Mouse (Mus musculus) midbrain, embryonic 13.5 days (tissue): Measurements from ENCODE around the gene Zfp949. TPM values are rescaled to one million over a fixed set of nuclear protein-coding genes. Genes with fewer than 3 reads are reported as not detected.

Experiments
- ATAC-seq: fragments of 200-750 bp; cut with Nextera tagmentation; 2 replicates; pipeline ENCODE4 v1.8.0; 2017; ENCODE audit warnings: mild to moderate bottlenecking, moderate TSS enrichment, moderate library complexity
- H3K27ac ChIP-seq: fragments of 300-500 bp; sonication (generic); 2 replicates; pipeline ENCODE4 v1.5.1; 2015; ENCODE audit warnings: inconsistent platforms, mild to moderate bottlenecking, moderate library complexity
- H3K27me3 ChIP-seq: fragments of 300-500 bp; sonication (generic); 2 replicates; pipeline ENCODE4 v1.6.1; 2015; ENCODE audit warnings: mild to moderate bottlenecking, inconsistent platforms
- H3K36me3 ChIP-seq: fragments of 300-500 bp; sonication (generic); 2 replicates; pipeline ENCODE4 v1.6.1; 2015; ENCODE audit warnings: mild to moderate bottlenecking, inconsistent platforms
- H3K4me1 ChIP-seq: fragments of 300-500 bp; sonication (generic); replicated peaks from 2 replicates; pipeline ENCODE4 v1.6.1; 2015; ENCODE audit warnings: inconsistent platforms
- H3K4me2 ChIP-seq: fragments of 300-500 bp; sonication (generic); replicated peaks from 2 replicates; pipeline ENCODE4 v1.6.1; 2015; ENCODE audit warnings: moderate library complexity, mild to moderate bottlenecking, inconsistent platforms
- H3K4me3 ChIP-seq: fragments of 300-500 bp; sonication (generic); replicated peaks from 2 replicates; pipeline ENCODE4 v1.5.1; 2015; ENCODE audit warnings: mild to moderate bottlenecking, inconsistent platforms
- H3K9ac ChIP-seq: fragments of 300-500 bp; sonication (generic); replicated peaks from 2 replicates; pipeline ENCODE4 v1.6.1; 2015; ENCODE audit warnings: mild to moderate bottlenecking, inconsistent platforms
- H3K9me3 ChIP-seq: fragments of 300-500 bp; sonication (generic); 2 replicates; pipeline ENCODE4 v1.6.1; 2016; ENCODE audit warnings: mild to moderate bottlenecking, inconsistent platforms
- WGBS: fragments of 180-500 bp; shearing (Covaris S2); methylation state at CpG from one replicate; pipeline ENCODE4 v1.1.7; 2015; 5-methylcytosine and 5-hydroxymethylcytosine counted together
- polyA plus RNA-seq: library from polyadenylated mRNA; unstranded; fragments of >200 nt; fragmentation: Nextera tagmentation; extraction: Ambion mirVana; gene quantifications from 2 replicates; pipeline ENCODE4 v1.2.1, GENCODE M21; 2015

The Zfp949 gene
- polyA plus RNA-seq, 1 experiment from 2014 or later = 18.5 TPM

DNA sequence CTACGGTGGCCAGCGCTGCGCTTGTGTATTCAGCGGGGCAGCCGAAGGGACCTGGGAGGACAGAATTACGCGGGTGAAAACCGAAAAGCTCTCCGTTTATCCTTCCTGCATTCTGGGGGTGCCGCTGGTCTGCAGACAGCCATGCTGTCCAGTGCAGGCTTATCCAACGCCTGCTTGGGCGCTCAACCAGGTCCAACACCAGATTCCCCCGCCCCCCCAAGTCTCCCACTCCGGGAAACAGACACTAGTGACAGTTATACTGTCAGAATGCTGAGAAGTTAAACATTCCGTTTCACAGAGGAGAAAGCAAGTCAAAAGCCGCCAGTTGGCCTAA is 24.5 kb upstream of the Zfp949 start:
- peaks cover 26% of the 10 kb centered on the region for H3K4me1 ChIP-seq
- peak overlapping the region; percentile 79 for H3K27ac ChIP-seq
- WGBS = under 1% methylated on average over 16 of the region's 16 CpGs
- H3K9ac ChIP-seq = peak overlapping the region; percentile 68
- peak overlapping the region; percentile 75 for H3K4me2 ChIP-seq
- peak overlapping the region; percentile 90 for H3K4me3 ChIP-seq
- ATAC-seq = no peak; the same call in 1 of the 2 replicates
- 0 out of 2 replicates have a peak, but pooled peaks cover 3% of the 10 kb centered on the region for H3K27me3 ChIP-seq
- peaks cover 17% of the 10 kb centered on the region for H3K36me3 ChIP-seq
- no peaks in the 10 kb centered on the region for H3K9me3 ChIP-seq

DNA sequence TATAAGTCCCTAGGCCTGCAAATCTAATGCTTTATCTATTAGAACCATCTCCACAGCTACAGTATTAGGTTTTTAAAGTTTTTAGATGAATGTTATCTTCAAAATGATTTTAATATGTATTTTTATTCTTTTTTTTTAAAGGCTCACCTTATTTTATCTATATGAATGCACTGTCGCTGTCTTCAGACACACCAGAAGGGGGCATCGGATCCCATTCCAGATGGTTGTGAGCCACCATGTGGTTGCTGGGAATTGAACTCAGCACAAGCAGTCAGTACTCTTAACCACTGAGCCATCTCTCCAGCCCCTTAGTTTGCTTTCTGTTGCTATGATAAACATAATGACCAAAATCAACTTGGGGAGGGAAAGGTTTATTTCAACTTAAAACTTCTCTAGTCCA is 23.5 kb upstream of the Zfp949 start:
- H3K4me3 ChIP-seq = no peak overlapping the region
- H3K4me2 ChIP-seq = no peak overlapping the region
- WGBS = 96% methylated on average over 2 of the region's 2 CpGs
- 0 out of 2 replicates have a peak, but pooled peaks cover 3% of the 10 kb centered on the region for H3K27me3 ChIP-seq
- no peak overlapping the region for H3K9ac ChIP-seq
- H3K9me3 ChIP-seq = no peaks in the 10 kb centered on the region
- H3K27ac ChIP-seq = no peak overlapping the region
- peaks cover 22% of the 10 kb centered on the region for H3K4me1 ChIP-seq
- no peak for ATAC-seq
- peaks cover 17% of the 10 kb centered on the region for H3K36me3 ChIP-seq

DNA sequence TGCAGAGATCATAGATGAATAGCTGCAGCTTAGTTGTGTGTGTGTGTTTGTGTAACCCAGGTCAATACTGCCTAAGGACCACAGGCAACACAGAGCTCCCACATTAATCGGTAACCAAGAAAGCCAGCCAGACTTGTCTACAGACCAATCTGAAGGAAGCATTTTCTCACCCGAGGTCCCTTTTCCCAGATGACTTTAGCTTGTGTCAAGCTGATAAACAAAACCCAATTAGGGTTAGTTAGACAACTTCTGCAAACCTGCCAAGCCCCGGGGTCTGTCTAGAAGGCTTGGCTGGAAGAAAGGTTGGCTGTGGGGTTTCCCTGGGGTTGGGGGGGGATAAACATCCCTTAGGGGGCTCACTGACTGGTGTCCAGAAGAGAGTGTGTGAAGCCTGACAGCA is 23.0 kb upstream of the Zfp949 start:
- no peak overlapping the region for H3K4me3 ChIP-seq
- ATAC-seq = no peak
- WGBS = 88% methylated on average over 3 of the region's 3 CpGs

DNA sequence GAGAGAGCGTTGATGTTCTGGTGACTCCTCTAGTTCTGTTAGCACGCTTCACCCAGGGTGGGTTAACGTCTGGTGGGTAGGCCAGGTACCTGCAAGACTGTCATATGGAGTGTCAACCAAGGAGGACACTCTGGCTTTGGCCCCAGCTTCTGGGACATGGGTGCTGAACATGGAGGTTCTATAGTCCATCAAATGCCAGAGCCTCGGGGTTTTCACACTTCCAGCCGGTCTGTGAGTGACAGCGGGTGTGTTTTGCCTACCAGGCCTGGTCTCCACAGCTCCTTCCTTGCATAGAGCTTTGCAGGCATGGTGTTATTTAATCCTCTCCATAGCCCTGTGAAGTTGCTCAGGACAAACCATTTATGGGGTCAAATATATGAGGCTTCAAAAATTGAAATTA is 22.5 kb upstream of the Zfp949 start:
- Histone ChIP-seq H3K36me3 (peaks cover 9% of the 10 kb centered on the region), H3K9me3 (no peaks in the 10 kb centered on the region), H3K27ac (no peak overlapping the region), H3K4me1 (peaks cover 12% of the 10 kb centered on the region), H3K9ac (no peak overlapping the region), H3K4me2 (no peak overlapping the region), H3K27me3 (0 out of 2 replicates have a peak, but pooled peaks cover 3% of the 10 kb centered on the region), H3K4me3 (no peak overlapping the region)
- no peak for ATAC-seq
- 89% methylated on average over 6 of the region's 6 CpGs for WGBS

More for the DNA sequence above, 23.0 kb upstream of the Zfp949 start:
- no peaks in the 10 kb centered on the region for H3K9me3 ChIP-seq
- peaks cover 18% of the 10 kb centered on the region for H3K4me1 ChIP-seq
- no peak overlapping the region for H3K27ac ChIP-seq
- peaks cover 14% of the 10 kb centered on the region for H3K36me3 ChIP-seq
- 0 out of 2 replicates have a peak, but pooled peaks cover 3% of the 10 kb centered on the region for H3K27me3 ChIP-seq
- no peak overlapping the region for H3K9ac ChIP-seq
- H3K4me2 ChIP-seq = no peak overlapping the region

DNA sequence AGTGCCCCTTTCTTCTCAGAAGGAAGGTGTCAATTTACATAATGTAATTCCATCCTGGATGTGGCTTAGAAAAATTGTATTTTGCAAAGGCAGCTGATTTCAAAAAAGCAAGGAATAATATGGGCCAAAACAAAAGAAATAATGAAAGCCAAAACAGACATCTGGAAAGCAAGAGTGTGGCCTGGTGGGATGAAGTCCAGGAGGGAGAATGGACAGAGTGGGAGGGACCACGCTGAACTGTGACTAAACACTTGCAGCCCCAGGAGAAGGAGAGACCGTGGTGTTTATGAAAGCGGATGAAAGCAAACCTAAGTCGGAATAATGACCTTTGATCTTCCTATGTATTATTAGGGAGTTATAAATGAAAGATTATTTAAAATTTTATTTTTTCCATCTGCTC is 19.9 kb upstream of the Zfp949 start:
- peaks cover 3% of the 10 kb centered on the region for H3K4me1 ChIP-seq
- H3K4me2 ChIP-seq = no peak overlapping the region
- H3K27ac ChIP-seq = no peak overlapping the region
- H3K9ac ChIP-seq = no peak overlapping the region
- no peaks in the 10 kb centered on the region for H3K36me3 ChIP-seq
- H3K4me3 ChIP-seq = no peak overlapping the region
- WGBS = 88% methylated on average over 4 of the region's 4 CpGs
- no peak for ATAC-seq
- H3K9me3 ChIP-seq = no peaks in the 10 kb centered on the region
- H3K27me3 ChIP-seq = 0 out of 2 replicates have a peak, but pooled peaks cover 3% of the 10 kb centered on the region

DNA sequence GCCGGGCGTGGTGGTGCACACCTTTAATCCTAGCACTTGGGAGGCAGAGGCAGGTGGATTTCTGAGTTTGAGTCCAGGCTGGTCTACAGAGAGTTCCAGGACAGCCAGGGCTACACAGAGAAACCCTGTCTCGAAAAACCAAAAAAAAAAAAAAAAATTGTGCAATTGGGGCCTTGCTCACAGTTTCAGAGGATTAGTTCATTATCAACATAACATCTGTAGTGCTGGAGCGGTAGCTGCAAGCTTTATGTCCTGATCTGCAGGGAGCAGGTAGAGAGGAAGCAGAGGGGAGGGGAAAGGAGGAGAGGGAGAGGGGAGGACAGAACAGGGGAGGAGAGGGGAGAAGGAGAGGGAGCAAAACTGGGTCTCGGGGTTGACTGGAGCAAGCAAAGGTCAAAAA is 19.1 kb upstream of the Zfp949 start:
- no peak overlapping the region for H3K4me3 ChIP-seq
- no peaks in the 10 kb centered on the region for H3K36me3 ChIP-seq
- H3K9me3 ChIP-seq = no peaks in the 10 kb centered on the region
- no peak overlapping the region for H3K4me2 ChIP-seq
- no peak for ATAC-seq
- H3K27me3 ChIP-seq = 0 out of 2 replicates have a peak, but pooled peaks cover 3% of the 10 kb centered on the region
- H3K9ac ChIP-seq = no peak overlapping the region
- H3K27ac ChIP-seq = no peak overlapping the region
- no peaks in the 10 kb centered on the region for H3K4me1 ChIP-seq
- 77% methylated on average over 5 of the region's 5 CpGs for WGBS

DNA sequence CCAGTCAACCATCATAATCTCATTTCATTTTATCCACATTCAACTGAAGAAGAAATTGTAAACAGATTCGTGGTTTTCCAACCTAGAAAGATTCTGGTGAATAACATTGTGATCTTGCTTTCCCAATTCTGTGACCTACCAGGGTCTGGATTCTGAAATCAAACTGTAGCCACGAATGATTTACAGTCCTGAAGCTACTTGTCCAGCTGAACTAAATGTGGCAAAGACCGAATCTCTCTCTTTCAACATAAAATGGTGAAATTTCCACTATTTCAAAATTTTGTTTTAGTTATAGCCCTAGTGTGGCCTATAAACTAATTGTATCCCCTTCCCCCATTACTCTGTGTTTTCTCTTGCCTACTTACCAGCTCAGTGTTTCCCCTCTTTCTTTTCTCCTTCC is 18.2 kb upstream of the Zfp949 start:
- 0 out of 2 replicates have a peak, but pooled peaks cover 3% of the 10 kb centered on the region for H3K27me3 ChIP-seq
- WGBS = 90% methylated on average over 3 of the region's 3 CpGs

DNA sequence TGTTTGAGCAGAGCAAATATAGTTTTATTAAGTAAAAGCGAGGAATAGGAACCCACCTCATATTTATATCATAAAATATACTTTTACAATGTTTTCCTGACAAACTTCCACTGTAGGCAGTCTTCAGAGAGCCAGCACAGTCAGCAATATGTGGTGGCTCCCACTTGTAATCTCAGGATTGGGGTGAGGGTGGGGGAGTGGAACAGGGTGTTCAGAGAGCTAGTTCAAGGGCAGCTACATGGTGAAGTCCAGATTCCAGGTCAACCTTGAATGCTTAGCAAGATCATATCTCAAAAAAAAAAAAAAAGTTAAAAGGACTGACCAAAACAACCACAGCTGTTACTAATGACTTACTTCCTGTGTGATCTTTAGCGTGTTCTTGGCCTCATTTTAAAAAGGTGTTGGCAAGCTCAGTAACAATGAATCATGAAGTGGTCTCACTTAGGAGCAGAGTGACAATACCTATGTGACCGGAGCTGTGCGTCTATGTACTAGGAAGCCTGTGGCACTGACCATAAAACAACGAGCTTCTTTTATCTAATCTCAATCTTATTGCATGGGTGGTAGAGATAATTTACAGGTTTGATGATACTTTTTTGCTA is 17.7 kb upstream of the Zfp949 start:
- no peak overlapping the region for H3K9ac ChIP-seq
- no peak overlapping the region for H3K4me2 ChIP-seq
- 91% methylated on average over 5 of the region's 5 CpGs for WGBS
- H3K27me3 ChIP-seq = 0 out of 2 replicates have a peak, but pooled peaks cover 2% of the 10 kb centered on the region
- no peak overlapping the region for H3K4me3 ChIP-seq
- no peak for ATAC-seq
- no peaks in the 10 kb centered on the region for H3K9me3 ChIP-seq
- H3K36me3 ChIP-seq = no peaks in the 10 kb centered on the region
- no peak overlapping the region for H3K27ac ChIP-seq
- H3K4me1 ChIP-seq = no peaks in the 10 kb centered on the region

More for the DNA sequence above, 18.2 kb upstream of the Zfp949 start:
- no peak for ATAC-seq
- Histone ChIP-seq H3K36me3 (no peaks in the 10 kb centered on the region), H3K4me2 (no peak overlapping the region), H3K9ac (no peak overlapping the region), H3K27ac (no peak overlapping the region), H3K4me3 (no peak overlapping the region), H3K4me1 (no peaks in the 10 kb centered on the region), H3K9me3 (no peaks in the 10 kb centered on the region)

DNA sequence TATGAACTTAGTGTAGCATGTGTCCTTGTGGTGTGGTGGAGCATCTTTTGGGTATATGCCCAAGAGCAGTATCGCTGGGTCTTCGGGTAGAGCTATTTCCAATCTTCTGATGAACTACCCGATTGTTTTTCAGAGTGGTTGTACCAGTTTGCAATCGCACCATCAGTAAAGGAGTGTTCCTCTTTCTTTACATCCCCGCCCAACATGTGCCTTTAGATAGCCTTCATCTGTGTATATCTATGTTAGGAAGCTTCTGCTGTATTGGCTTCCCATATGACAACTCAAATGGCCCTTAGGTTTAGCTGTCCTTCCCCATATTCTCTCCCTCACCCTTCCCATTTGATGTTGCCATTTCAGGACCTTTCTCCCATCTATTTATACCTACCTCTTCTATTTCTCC is 13.7 kb upstream of the Zfp949 start:
- no peak overlapping the region for H3K4me2 ChIP-seq
- H3K9me3 ChIP-seq = no peaks in the 10 kb centered on the region
- no peaks in the 10 kb centered on the region for H3K4me1 ChIP-seq
- WGBS = 93% methylated on average over 5 of the region's 5 CpGs
- H3K27me3 ChIP-seq = no peaks in the 10 kb centered on the region
- H3K4me3 ChIP-seq = no peak overlapping the region
- no peak overlapping the region for H3K27ac ChIP-seq
- H3K9ac ChIP-seq = no peak overlapping the region
- no peak for ATAC-seq
- H3K36me3 ChIP-seq = no peaks in the 10 kb centered on the region

DNA sequence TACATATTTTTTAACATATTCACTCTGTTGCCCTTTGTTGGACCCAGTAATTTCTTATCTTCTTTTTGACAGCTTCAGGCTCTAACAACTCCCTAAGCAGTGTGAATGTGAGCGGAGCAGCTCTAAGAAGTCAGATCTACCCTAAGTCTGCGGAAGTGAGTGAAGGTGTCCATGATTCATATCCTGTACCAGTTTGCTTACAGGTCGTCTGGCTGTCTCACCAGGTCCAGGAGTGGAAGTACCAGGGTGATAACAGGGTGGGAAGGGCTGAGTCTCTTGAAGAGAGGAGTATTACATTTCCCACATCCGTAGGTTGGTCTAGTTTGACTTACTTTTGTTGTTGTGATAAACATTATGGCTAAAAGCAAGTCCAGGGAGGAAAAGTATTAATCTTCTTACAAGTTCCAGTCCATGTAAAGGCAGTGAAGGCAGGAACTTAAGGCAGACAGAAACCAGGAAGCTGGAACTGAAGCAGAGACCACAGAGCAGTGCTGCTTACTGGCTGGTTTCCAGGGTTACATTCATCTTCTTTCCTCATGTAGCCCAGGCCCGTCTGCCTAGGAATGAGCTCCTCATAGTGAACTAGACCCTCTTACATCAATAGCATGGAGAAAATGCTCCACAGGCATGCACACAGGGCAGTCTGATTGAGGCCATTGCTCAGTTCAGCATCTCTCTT is 8.1 kb upstream of the Zfp949 start:
- 81% methylated on average over 5 of the region's 5 CpGs for WGBS

DNA sequence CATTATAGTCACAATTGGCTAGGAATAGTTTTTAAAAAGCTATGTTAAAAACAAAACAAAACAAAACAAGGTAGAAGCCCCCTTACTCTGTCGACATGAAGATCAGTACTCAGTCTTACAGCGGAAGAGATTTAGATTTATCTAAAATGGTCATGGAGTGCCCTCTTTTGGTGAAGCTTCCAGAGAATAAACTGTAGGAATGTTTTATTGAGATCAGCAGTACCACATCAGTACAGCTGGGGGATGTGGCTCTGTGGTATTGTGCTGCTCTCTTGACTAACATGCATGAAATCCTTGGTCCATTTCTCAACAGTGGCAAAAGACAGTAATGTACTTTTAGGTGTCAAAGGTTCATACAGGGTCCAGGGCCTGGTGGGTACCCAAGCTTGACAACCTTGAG is 5.0 kb upstream of the Zfp949 start:
- ATAC-seq = 0 out of 2 replicates have a peak, but pooled peaks have one; percentile 22
- H3K27me3 ChIP-seq = no peaks in the 10 kb centered on the region
- H3K9me3 ChIP-seq = no peaks in the 10 kb centered on the region
- no peak overlapping the region for H3K4me2 ChIP-seq
- no peak overlapping the region for H3K9ac ChIP-seq
- H3K27ac ChIP-seq = no peak overlapping the region
- no peak overlapping the region for H3K4me3 ChIP-seq
- 23% methylated on average over 2 of the region's 2 CpGs for WGBS
- H3K36me3 ChIP-seq = no peaks in the 10 kb centered on the region
- 0 out of 2 replicates have a peak, but pooled peaks cover 6% of the 10 kb centered on the region for H3K4me1 ChIP-seq

More for the DNA sequence above, 8.1 kb upstream of the Zfp949 start:
- Histone ChIP-seq H3K9ac (no peak overlapping the region), H3K9me3 (no peaks in the 10 kb centered on the region), H3K4me1 (no peaks in the 10 kb centered on the region), H3K36me3 (no peaks in the 10 kb centered on the region), H3K4me3 (no peak overlapping the region), H3K4me2 (no peak overlapping the region), H3K27ac (no peak overlapping the region), H3K27me3 (no peaks in the 10 kb centered on the region)
- no peak for ATAC-seq

DNA sequence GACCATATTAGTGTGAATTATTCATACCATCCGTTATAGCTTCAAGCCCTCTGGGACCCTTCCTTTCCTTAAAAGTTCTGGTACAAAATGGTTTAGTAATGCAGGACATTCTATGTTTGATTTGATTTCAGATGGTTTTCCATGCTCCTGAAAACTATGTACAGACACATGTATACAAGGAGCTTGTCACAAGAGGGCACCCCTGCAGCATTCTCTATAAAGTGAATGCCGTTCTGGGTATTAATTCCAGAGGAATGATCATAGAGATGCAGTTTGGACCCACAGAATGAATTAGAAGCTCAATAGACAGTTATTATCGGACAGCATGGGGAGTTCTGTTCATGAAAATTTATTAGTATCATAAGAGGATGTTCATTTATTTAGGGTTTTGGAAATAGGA is 2.3 kb upstream of the Zfp949 start:
- Histone ChIP-seq H3K9ac (no peak overlapping the region), H3K27ac (no peak overlapping the region), H3K9me3 (no peaks in the 10 kb centered on the region), H3K4me1 (peaks cover 23% of the 10 kb centered on the region), H3K4me2 (no peak overlapping the region), H3K27me3 (no peaks in the 10 kb centered on the region), H3K4me3 (no peak overlapping the region), H3K36me3 (no peaks in the 10 kb centered on the region)
- no peak for ATAC-seq
- WGBS = 31% methylated on average over 3 of the region's 3 CpGs
